Mouse (Mus musculus) lung, postnatal 0 days (tissue): ENCODE results near the gene Nat8f6.
"Not testable (repeated sequence)": the region's sequence is repeated elsewhere in the genome, so short reads cannot be mapped to it uniquely, and the experiment has no call there.

ENCODE experiments used
- CTCF ChIP-seq: IDR thresholded peaks from 2 replicates; pipeline ENCODE4 v1.5.1; 2016; ENCODE audit warnings: antibody characterized with exemption, mild to moderate bottlenecking
- EP300 ChIP-seq: IDR thresholded peaks from 2 replicates; pipeline ENCODE4 v1.6.1; 2016; ENCODE audit warnings: antibody characterized with exemption, mild to moderate bottlenecking, control low read depth

GRCm38 (mm10) chr6:85837307-85837706, 16.6 kb upstream of the Nat8f6 start:
- TF ChIP-seq CTCF = peak; percentile 48
- not testable (repeated sequence) for TF ChIP-seq EP300
